20 mouse cellular contexts compared by ENCODE assay signal in the genomic region with DNA sequence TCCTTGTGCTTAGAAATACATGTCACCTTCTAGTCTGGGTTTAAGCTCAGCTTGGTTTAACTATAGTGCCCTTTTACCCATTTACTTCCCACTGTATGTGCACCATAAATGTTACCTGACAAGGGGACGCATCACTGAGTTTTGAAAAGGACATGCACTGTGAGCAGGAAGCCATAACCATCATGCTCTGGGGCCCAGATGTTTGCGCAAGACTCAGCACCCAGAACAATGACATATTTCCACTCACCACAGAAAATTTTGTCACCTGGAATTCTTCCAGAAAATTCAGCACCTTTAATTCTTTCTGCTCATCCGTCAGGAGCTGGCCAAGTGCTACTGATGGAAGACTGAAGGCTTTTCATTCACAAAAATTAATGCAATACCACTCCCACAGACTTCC.
"Had no signal": no experiment of that assay in that cellular context is flagged by ENCODE, and none has a peak within 500 bp of the region (broad histone marks: within the 10 kb centered on the region; RNA-seq: fewer than 3 reads in every experiment).

No protein-coding gene starts in this region.

- H3K4me2 ChIP-seq: liver, embryonic 13.5 days; liver, embryonic 15.5 days; lung, embryonic 15.5 days; midbrain, embryonic 11.5 days; midbrain, embryonic 13.5 days; midbrain, embryonic 15.5 days; neural tube, embryonic 13.5 days; neural tube, embryonic 15.5 days had no signal

- H3K4me3 ChIP-seq: liver, embryonic 13.5 days; liver, embryonic 15.5 days; lung, embryonic 15.5 days; megakaryocyte, embryonic 14.5 days; midbrain, embryonic 13.5 days; midbrain, embryonic 15.5 days; neural tube, embryonic 13.5 days; neural tube, embryonic 15.5 days had no signal

- H3K9ac ChIP-seq: liver, embryonic 13.5 days; liver, embryonic 15.5 days; liver, postnatal 0 days; lung, embryonic 15.5 days; midbrain, embryonic 13.5 days; midbrain, embryonic 15.5 days; neural tube, embryonic 13.5 days; neural tube, embryonic 15.5 days had no signal

- H3K27ac ChIP-seq: liver, embryonic 13.5 days; liver, embryonic 15.5 days; lung, embryonic 15.5 days; macrophage; midbrain, embryonic 13.5 days; midbrain, embryonic 15.5 days; neural tube, embryonic 13.5 days; neural tube, embryonic 15.5 days had no signal

- H3K9me3 ChIP-seq: liver, embryonic 13.5 days; liver, embryonic 15.5 days; lung, embryonic 15.5 days; megakaryocyte, embryonic 14.5 days; midbrain, embryonic 13.5 days; midbrain, embryonic 15.5 days; neural tube, embryonic 13.5 days; neural tube, embryonic 15.5 days had no signal

- ATAC-seq: liver, postnatal 0 days; lung, postnatal 0 days; midbrain, embryonic 13.5 days; midbrain, embryonic 15.5 days had no signal

- H3K27me3 ChIP-seq: liver, embryonic 13.5 days; liver, embryonic 15.5 days; lung, embryonic 15.5 days; megakaryocyte, embryonic 14.5 days; midbrain, embryonic 13.5 days; midbrain, embryonic 15.5 days; neural tube, embryonic 13.5 days; neural tube, embryonic 15.5 days had no signal

- H3K4me1 ChIP-seq: liver, embryonic 13.5 days; liver, embryonic 15.5 days; lung, embryonic 15.5 days; midbrain, embryonic 15.5 days; neural tube, embryonic 15.5 days had no signal

- DNase-seq: liver, embryonic 13.5 days; liver, postnatal 0 days; lung, adult 2 months; lung, postnatal 14 days; lung, postnatal 36 days; retina, postnatal 1 day; right cerebral cortex, adult 18-20 months; right cerebral cortex, postnatal 25 days; right cerebral cortex, postnatal 4 days; spleen, adult 18-20 months had no signal

- H3K36me3 ChIP-seq: liver, embryonic 13.5 days; liver, embryonic 15.5 days; lung, embryonic 15.5 days; midbrain, embryonic 13.5 days; midbrain, embryonic 15.5 days; neural tube, embryonic 13.5 days; neural tube, embryonic 15.5 days had no signal
